ENCODE assay signal across 14 mouse cellular contexts in the genomic region with DNA sequence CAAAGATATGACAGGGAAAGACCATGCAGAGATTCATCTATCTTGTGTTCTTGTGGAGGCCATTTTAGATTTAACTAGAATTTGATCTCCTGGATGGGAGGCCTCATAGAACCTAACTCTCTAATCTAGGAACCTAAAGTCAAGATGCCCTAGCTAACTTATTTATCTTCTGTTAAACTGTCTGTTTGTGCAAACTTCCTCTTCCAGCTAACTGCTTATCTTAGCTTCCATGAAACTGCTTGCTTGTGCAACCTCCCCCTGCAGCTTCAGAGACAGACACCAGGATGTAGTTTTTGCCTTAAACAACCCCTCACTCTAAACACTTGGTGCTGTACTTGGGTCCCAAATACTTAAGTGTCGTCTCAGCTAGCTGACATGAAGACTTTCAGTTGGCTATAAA.
"Had no signal": no experiment of that assay in that cellular context is flagged by ENCODE, and none has a peak within 500 bp of the region (broad histone marks: within the 10 kb centered on the region; RNA-seq: fewer than 3 reads in every experiment).

No protein-coding gene starts in this region.

- H3K27ac ChIP-seq: midbrain, embryonic 13.5 days; midbrain, embryonic 15.5 days; neural tube, embryonic 12.5 days; stomach, embryonic 15.5 days; stomach, postnatal 0 days had no signal

- H3K4me1 ChIP-seq: megakaryocyte, embryonic 14.5 days; midbrain, embryonic 13.5 days; midbrain, embryonic 15.5 days; neural tube, embryonic 12.5 days; stomach, embryonic 15.5 days had no signal

- H3K36me3 ChIP-seq: midbrain, embryonic 13.5 days; midbrain, embryonic 15.5 days; neural tube, embryonic 12.5 days; stomach, embryonic 15.5 days had no signal

- H3K27me3 ChIP-seq: midbrain, embryonic 13.5 days; midbrain, embryonic 15.5 days; neural tube, embryonic 12.5 days; stomach, embryonic 15.5 days had no signal

- H3K9ac ChIP-seq: lung, embryonic 14.5 days; midbrain, embryonic 13.5 days; midbrain, embryonic 15.5 days; neural tube, embryonic 12.5 days; stomach, embryonic 15.5 days had no signal

- H3K4me3 ChIP-seq: megakaryocyte, embryonic 14.5 days; midbrain, embryonic 13.5 days; midbrain, embryonic 15.5 days; neural tube, embryonic 12.5 days; stomach, embryonic 15.5 days had no signal

- DNase-seq: lung, adult 18-20 months; lung, embryonic 14.5 days; lung, postnatal 10 days; lung, postnatal 4 days; right cerebral cortex, postnatal 14 days; thymus, adult 2 months; thymus, postnatal 25 days; thymus, postnatal 4 days had no signal

- H3K9me3 ChIP-seq: megakaryocyte, embryonic 14.5 days; midbrain, embryonic 13.5 days; midbrain, embryonic 15.5 days; neural tube, embryonic 12.5 days; stomach, embryonic 15.5 days had no signal

- ATAC-seq: midbrain, embryonic 13.5 days; midbrain, embryonic 15.5 days had no signal
